Mouse (Mus musculus): ENCODE results near the gene Fetub. TPM values are rescaled to one million over a fixed set of nuclear protein-coding genes. Genes with fewer than 3 reads are reported as not detected.

Fetub gene
- not detected for polyA plus RNA-seq (2014; fragmentation: Illumina TruSeq; extraction: RNeasy Lipid Tissue Mini Kit (QIAGEN cat#74804); ENCODE audit: low read depth, low replicate concordance)

DNA sequence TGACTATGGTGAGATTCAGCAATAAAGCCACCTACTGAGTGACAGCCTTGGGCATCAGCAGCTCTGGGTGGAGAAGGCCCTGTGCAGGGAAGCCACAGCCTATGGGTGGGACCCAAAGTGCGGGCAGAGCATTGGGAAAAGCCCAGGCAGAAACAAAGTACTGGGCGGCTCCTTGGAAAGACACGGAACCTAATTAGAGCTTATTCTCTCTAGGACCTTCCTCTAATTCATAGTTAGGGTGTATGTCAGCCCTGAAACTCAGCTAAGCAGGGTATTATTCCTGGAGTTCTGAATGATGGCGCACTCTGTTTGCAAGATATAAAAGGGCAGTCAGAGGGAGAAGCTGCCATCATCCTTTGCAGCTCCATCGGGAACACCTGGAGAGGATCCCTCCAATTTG is at the start of gene Fetub:
Fetub (plus strand) TSS at position 301 of the 400 bp plus-strand sequence.

GRCm38 (mm10) chr16:22890683-22891510 is 27.2 kb upstream of the Fetub start, which contains the start of gene Ahsg:
Gene Ahsg (plus strand): TSS chr16:22891277.

DNA sequence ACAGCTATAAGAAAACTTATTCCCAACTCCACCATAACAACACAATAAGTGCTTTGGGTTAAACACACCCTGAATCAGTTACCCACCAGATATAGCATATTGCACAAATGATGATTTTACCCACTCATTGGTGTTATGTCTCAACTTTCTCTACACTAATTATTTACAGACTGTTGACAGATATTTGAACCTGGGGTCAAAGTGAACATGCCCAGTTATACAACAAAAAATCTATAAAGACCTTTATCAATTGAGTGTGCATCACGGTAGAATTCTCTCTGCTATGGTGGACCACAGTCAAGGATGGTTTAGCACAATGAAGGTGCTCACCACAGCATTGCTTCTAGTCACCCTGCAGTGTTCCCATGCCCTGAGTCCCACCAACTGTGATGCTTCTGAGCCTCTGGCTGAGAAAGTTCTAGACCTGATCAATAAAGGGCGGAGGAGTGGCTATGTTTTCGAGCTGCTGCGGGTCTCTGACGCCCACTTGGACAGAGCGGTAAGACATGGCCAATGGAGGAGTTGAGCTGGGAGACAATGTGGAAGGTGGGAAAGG is 32.8 kb downstream of the Fetub start, which contains the start of gene Hrg:
Hrg (plus strand) TSS at position 233 of the 556 bp plus-strand sequence.

Other genes with a start within 250 kb of the Fetub start
- gene Crygs, start 106.8 kb upstream of the Fetub start, polyA plus RNA-seq (2014; fragmentation: Illumina TruSeq; extraction: RNeasy Lipid Tissue Mini Kit (QIAGEN cat#74804); ENCODE audit: low read depth, low replicate concordance), result not detected
- 25.2 TPM for gene Tbccd1, start 60.7 kb upstream of the Fetub start, polyA plus RNA-seq (2014; fragmentation: Illumina TruSeq; extraction: RNeasy Lipid Tissue Mini Kit (QIAGEN cat#74804); ENCODE audit: low read depth, low replicate concordance)
- gene Dnajb11, start 60.5 kb upstream of the Fetub start, polyA plus RNA-seq (2014; fragmentation: Illumina TruSeq; extraction: RNeasy Lipid Tissue Mini Kit (QIAGEN cat#74804); ENCODE audit: low read depth, low replicate concordance), result 73.4 TPM
- gene Ahsg, start 27.1 kb upstream of the Fetub start, polyA plus RNA-seq (2014; fragmentation: Illumina TruSeq; extraction: RNeasy Lipid Tissue Mini Kit (QIAGEN cat#74804); ENCODE audit: low read depth, low replicate concordance), result not detected
- 3.1 TPM for gene Hrg, start 32.7 kb downstream of the Fetub start, polyA plus RNA-seq (2014; fragmentation: Illumina TruSeq; extraction: RNeasy Lipid Tissue Mini Kit (QIAGEN cat#74804); ENCODE audit: low read depth, low replicate concordance)
- not detected for gene Kng2, start 111.1 kb downstream of the Fetub start, polyA plus RNA-seq (2014; fragmentation: Illumina TruSeq; extraction: RNeasy Lipid Tissue Mini Kit (QIAGEN cat#74804); ENCODE audit: low read depth, low replicate concordance)
- not detected for gene Kng1, start 139.5 kb downstream of the Fetub start, polyA plus RNA-seq (2014; fragmentation: Illumina TruSeq; extraction: RNeasy Lipid Tissue Mini Kit (QIAGEN cat#74804); ENCODE audit: low read depth, low replicate concordance)
- 2,369 TPM for gene Eif4a2, start 189.1 kb downstream of the Fetub start, polyA plus RNA-seq (2014; fragmentation: Illumina TruSeq; extraction: RNeasy Lipid Tissue Mini Kit (QIAGEN cat#74804); ENCODE audit: low read depth, low replicate concordance)
- gene Rfc4, start 209.4 kb downstream of the Fetub start, polyA plus RNA-seq (2014; fragmentation: Illumina TruSeq; extraction: RNeasy Lipid Tissue Mini Kit (QIAGEN cat#74804); ENCODE audit: low read depth, low replicate concordance), result 29.2 TPM
- gene Adipoq, start 228.2 kb downstream of the Fetub start, polyA plus RNA-seq (2014; fragmentation: Illumina TruSeq; extraction: RNeasy Lipid Tissue Mini Kit (QIAGEN cat#74804); ENCODE audit: low read depth, low replicate concordance), result 28.7 TPM